Mouse (Mus musculus): ENCODE results near the gene Tbc1d12. TPM values are rescaled to one million over a fixed set of nuclear protein-coding genes. Genes with fewer than 3 reads are reported as not detected.

Gene Tbc1d12
- total and polyA plus RNA-seq, 2 experiments from 2014 or later, result 6.2 to 28.8 TPM

GRCm38 (mm10) chr19:38928481-38929158 lies 92.2 kb downstream of the Tbc1d12 start:
- Histone ChIP-seq H3K4me1 (ENCODE audit: insufficient read depth, low read length) (no peaks in the 10 kb centered on the region), H3K9me3 (ENCODE audit: low read length) (no peaks in the 10 kb centered on the region), H3K36me3 (ENCODE audit: insufficient read depth, low read length) (no peaks in the 10 kb centered on the region), H3K27ac (ENCODE audit: low read depth, low read length) (no peak overlapping the region), H3K4me3 (ENCODE audit: low read depth, low read length) (no peak overlapping the region), H3K9ac (replicated peaks; ENCODE audit: low read length, poor library complexity, severe bottlenecking) (no peak overlapping the region), H3K4me2 (ENCODE audit: low read depth, low read length, poor library complexity, severe bottlenecking) (no peak overlapping the region), H3K27me3 (ENCODE audit: insufficient read depth, low read length) (no peaks in the 10 kb centered on the region)
- DNase-seq (ENCODE audit: low spot score) (no peak), ATAC-seq (ENCODE audit: low FRiP score) (no peak)
- 82% methylated on average over 10 of the region's 11 CpGs for WGBS
- no peak for TF ChIP-seq CTCF (IDR thresholded peaks at IDR 0.05)

GRCm38 (mm10) chr19:38929471-38930251 lies 93.3 kb downstream of the Tbc1d12 start:
- Histone ChIP-seq H3K4me3 (ENCODE audit: low read depth, low read length) (peak overlapping the region; percentile 80), H3K4me1 (ENCODE audit: insufficient read depth, low read length) (no peaks in the 10 kb centered on the region), H3K27me3 (ENCODE audit: insufficient read depth, low read length) (no peaks in the 10 kb centered on the region), H3K4me2 (ENCODE audit: low read depth, low read length, poor library complexity, severe bottlenecking) (peak overlapping the region; percentile 99), H3K27ac (ENCODE audit: low read depth, low read length) (no peak overlapping the region), H3K9ac (replicated peaks; ENCODE audit: low read length, poor library complexity, severe bottlenecking) (peak overlapping the region; percentile 80; the same call in 1 of the 2 replicates), H3K9me3 (ENCODE audit: low read length) (no peaks in the 10 kb centered on the region), H3K36me3 (ENCODE audit: insufficient read depth, low read length) (no peaks in the 10 kb centered on the region)
- 69% methylated on average over 13 of the region's 13 CpGs for WGBS
- DNase-seq (ENCODE audit: low spot score) (no peak), ATAC-seq (ENCODE audit: low FRiP score) (no peak)
- TF ChIP-seq CTCF (IDR thresholded peaks at IDR 0.05), result no peak

GRCm38 (mm10) chr19:38930252-38930787 lies 93.9 kb downstream of the Tbc1d12 start:
- Histone ChIP-seq H3K36me3 (ENCODE audit: insufficient read depth, low read length) (no peaks in the 10 kb centered on the region), H3K27ac (ENCODE audit: low read depth, low read length) (peak overlapping the region; percentile 48; the same call in 1 of the 2 replicates), H3K4me2 (ENCODE audit: low read depth, low read length, poor library complexity, severe bottlenecking) (peak overlapping the region; percentile 99), H3K4me1 (ENCODE audit: insufficient read depth, low read length) (no peaks in the 10 kb centered on the region), H3K4me3 (ENCODE audit: low read depth, low read length) (peak overlapping the region; percentile 80), H3K9me3 (ENCODE audit: low read length) (no peaks in the 10 kb centered on the region), H3K9ac (replicated peaks; ENCODE audit: low read length, poor library complexity, severe bottlenecking) (peak overlapping the region; percentile 80), H3K27me3 (ENCODE audit: insufficient read depth, low read length) (no peaks in the 10 kb centered on the region)
- ATAC-seq (ENCODE audit: low FRiP score) (0 out of 2 replicates have a peak, but pooled peaks have one; percentile 36), DNase-seq (ENCODE audit: low spot score) (peak; percentile 5)
- TF ChIP-seq CTCF (IDR thresholded peaks at IDR 0.05), result no peak
- 2% methylated on average over 23 of the region's 23 CpGs for WGBS

- H3K27me3 ChIP-seq (ENCODE audit: insufficient read depth, low read length), result no peaks in the 10 kb centered on the region
- peak within 1 kb of the TSS; percentile 99 for H3K4me2 ChIP-seq (ENCODE audit: low read depth, low read length, poor library complexity, severe bottlenecking)
- peak within 1 kb of the TSS; percentile 80 for H3K9ac ChIP-seq (replicated peaks; ENCODE audit: low read length, poor library complexity, severe bottlenecking)
- no peaks in the 10 kb centered on the region for H3K9me3 ChIP-seq (ENCODE audit: low read length)
- peak within 1 kb of the TSS; percentile 48; the same call in 1 of the 2 replicates for H3K27ac ChIP-seq (ENCODE audit: low read depth, low read length)
- no peaks in the 10 kb centered on the region for H3K36me3 ChIP-seq (ENCODE audit: insufficient read depth, low read length)
- peak; percentile 90 for ATAC-seq (ENCODE audit: low FRiP score)
- no peak for TF ChIP-seq CTCF (IDR thresholded peaks at IDR 0.05)
- under 1% methylated on average over 71 of the region's 76 CpGs for WGBS
- no peaks in the 10 kb centered on the region for H3K4me1 ChIP-seq (ENCODE audit: insufficient read depth, low read length)
- H3K4me3 ChIP-seq (ENCODE audit: low read depth, low read length), result peak within 1 kb of the TSS; percentile 80
- DNase-seq (ENCODE audit: low spot score), result peak; percentile 92
Observed at GRCm38 (mm10) chr19:38930788-38931565, 94.6 kb downstream of the Tbc1d12 start, which contains the start of gene Hells. Gene Hells, plus strand, starts transcription at chr19:38930915.

- 3% methylated on average over 6 of the region's 6 CpGs for WGBS
- Histone ChIP-seq H3K4me1 (ENCODE audit: insufficient read depth, low read length) (no peaks in the 10 kb centered on the region), H3K27ac (ENCODE audit: low read depth, low read length) (no peak overlapping the region), H3K27me3 (ENCODE audit: insufficient read depth, low read length) (no peaks in the 10 kb centered on the region), H3K36me3 (ENCODE audit: insufficient read depth, low read length) (no peaks in the 10 kb centered on the region), H3K9me3 (ENCODE audit: low read length) (no peaks in the 10 kb centered on the region), H3K4me3 (ENCODE audit: low read depth, low read length) (peak overlapping the region; percentile 80), H3K4me2 (ENCODE audit: low read depth, low read length, poor library complexity, severe bottlenecking) (peak overlapping the region; percentile 99), H3K9ac (replicated peaks; ENCODE audit: low read length, poor library complexity, severe bottlenecking) (peak overlapping the region; percentile 80)
- DNase-seq (ENCODE audit: low spot score), result no peak
- ATAC-seq (ENCODE audit: low FRiP score), result no peak
- TF ChIP-seq CTCF (IDR thresholded peaks at IDR 0.05), result no peak
Observed at GRCm38 (mm10) chr19:38931566-38931890, 95.1 kb downstream of the Tbc1d12 start.
